Mouse (Mus musculus) CH12.LX (cell line): ENCODE measurements around the gene March9. TPM values are rescaled to one million over a fixed set of nuclear protein-coding genes. Genes with fewer than 3 reads are reported as not detected.

Experiments
- DNase-seq: peaks from one replicate; pipeline ENCODE4 v3.0.0-alpha.2; 2013; ENCODE audit errors: extremely low read depth
- H3K27ac ChIP-seq: 2 replicates; pipeline ENCODE4 v1.5.1; 2012; ENCODE audit warnings: low read depth, mild to moderate bottlenecking, control low read depth, moderate library complexity; ENCODE audit not compliant: insufficient read depth
- H3K27me3 ChIP-seq: replicated peaks from 2 replicates; pipeline ENCODE3; 2012; ENCODE audit warnings: inconsistent platforms
- H3K36me3 ChIP-seq, 2 experiments: replicated peaks in 1 of 2; 2 replicates each; pipeline versions ENCODE3 to v1.6.1; 2012; ENCODE audit warnings: inconsistent platforms in 1 of 2, low read length in 1 of 2, mild to moderate bottlenecking in 1 of 2, mixed read lengths in 1 of 2, moderate library complexity in 1 of 2; ENCODE audit not compliant: control insufficient read depth in 1 of 2, insufficient read depth in 1 of 2
- H3K4me1 ChIP-seq, 2 experiments: 2 replicates each; pipeline ENCODE4 v1.6.1; 2012; ENCODE audit warnings: inconsistent platforms in 1 of 2, moderate library complexity in 1 of 2; ENCODE audit not compliant: insufficient read depth in 2 of 2, control insufficient read depth in 1 of 2
- H3K4me2 ChIP-seq: 2 replicates; pipeline ENCODE4 v1.6.1; 2012; ENCODE audit warnings: low read depth, mild to moderate bottlenecking, control low read depth; ENCODE audit not compliant: poor library complexity, insufficient read depth, severe bottlenecking
- H3K4me3 ChIP-seq, 3 experiments: fragments of 150-350 bp in 1 of 3; sonication (generic) in 1 of 3; replicated peaks in 1 of 3; 2 replicates each; pipeline versions ENCODE3 to v1.5.1; 2011 to 2012; ENCODE audit warnings: low read depth in 2 of 3, low read length in 2 of 3, mild to moderate bottlenecking in 2 of 3, moderate library complexity in 2 of 3, control low read depth in 1 of 3, improper control_type of control experiment in 1 of 3, inconsistent platforms in 1 of 3, mixed read lengths in 1 of 3; ENCODE audit not compliant: poor library complexity in 1 of 3
- H3K79me2 ChIP-seq: replicated peaks from 2 replicates; pipeline ENCODE4 v1.6.1; 2012; ENCODE audit warnings: mild to moderate bottlenecking, moderate library complexity; ENCODE audit not compliant: control insufficient read depth, poor library complexity, insufficient read depth, severe bottlenecking; ENCODE audit errors: extremely low read depth
- H3K9ac ChIP-seq: 2 replicates; pipeline ENCODE4 v1.6.1; 2012; ENCODE audit warnings: low read depth, mild to moderate bottlenecking, control low read depth, moderate library complexity; ENCODE audit not compliant: insufficient read depth
- H3K9me3 ChIP-seq: replicated peaks from 2 replicates; pipeline ENCODE3; 2012; ENCODE audit warnings: low read length, inconsistent platforms, mixed read lengths
- CHD1 ChIP-seq: IDR thresholded peaks from 2 replicates; pipeline ENCODE4 v1.6.1; 2012; ENCODE audit warnings: low read depth, low read length, improper control_type of control experiment, inconsistent platforms
- CHD2 ChIP-seq: IDR thresholded peaks from 2 replicates; pipeline ENCODE4 v1.6.1; 2011; ENCODE audit warnings: low read length, improper control_type of control experiment
- CTCF ChIP-seq, 2 experiments: IDR thresholded peaks in 1 of 2; conservative IDR thresholded peaks in 1 of 2; 2 replicates each; pipeline ENCODE4 v1.5.1; 2011 to 2012; ENCODE audit warnings: low read depth in 2 of 2, low read length in 2 of 2, improper control_type of control experiment in 1 of 2, inconsistent platforms in 1 of 2, mild to moderate bottlenecking in 1 of 2, moderate library complexity in 1 of 2
- ELF1 ChIP-seq: IDR thresholded peaks from 2 replicates; pipeline ENCODE4 v1.6.1; 2014; ENCODE audit warnings: low read depth, mild to moderate bottlenecking, inconsistent platforms, low read length, improper control_type of control experiment
- EP300 ChIP-seq: IDR thresholded peaks from 2 replicates; pipeline ENCODE4 v1.6.1; 2011; ENCODE audit warnings: low read length, improper control_type of control experiment
- GABPA ChIP-seq: IDR thresholded peaks from 2 replicates; pipeline ENCODE4 v1.6.1; 2012; ENCODE audit warnings: low read depth, low read length, improper control_type of control experiment, inconsistent platforms; ENCODE audit not compliant: insufficient replicate concordance
- HCFC1 ChIP-seq: IDR thresholded peaks from 2 replicates; pipeline ENCODE4 v1.6.1; 2012; ENCODE audit warnings: low read depth, mild to moderate bottlenecking, inconsistent platforms, low read length, improper control_type of control experiment
- IRF4 ChIP-seq: IDR thresholded peaks from 2 replicates; pipeline ENCODE4 v1.6.1; 2014; ENCODE audit warnings: low read depth, mild to moderate bottlenecking, inconsistent platforms, low read length, improper control_type of control experiment
- JUN ChIP-seq: IDR thresholded peaks from 2 replicates; pipeline ENCODE4 v1.6.1; 2011; ENCODE audit warnings: low read depth, mild to moderate bottlenecking, low read length, improper control_type of control experiment, moderate library complexity; ENCODE audit not compliant: insufficient read depth
- KAT2A ChIP-seq: IDR thresholded peaks from 2 replicates; pipeline ENCODE4 v1.6.1; 2012; ENCODE audit warnings: low read length, improper control_type of control experiment, inconsistent platforms; ENCODE audit not compliant: insufficient replicate concordance
- MAZ ChIP-seq: IDR thresholded peaks from 2 replicates; pipeline ENCODE4 v1.6.1; 2012; ENCODE audit warnings: low read depth, mild to moderate bottlenecking, inconsistent platforms, low read length, improper control_type of control experiment, moderate library complexity
- MEF2A ChIP-seq: IDR thresholded peaks from 2 replicates; pipeline ENCODE4 v1.6.1; 2014; ENCODE audit warnings: low read depth, mild to moderate bottlenecking, inconsistent platforms, low read length, improper control_type of control experiment, borderline replicate concordance
- MXI1 ChIP-seq: IDR thresholded peaks from 2 replicates; pipeline ENCODE4 v1.6.1; 2011; ENCODE audit warnings: mild to moderate bottlenecking, low read depth, low read length, improper control_type of control experiment
- MYC ChIP-seq: IDR thresholded peaks from 2 replicates; pipeline ENCODE4 v1.6.1; 2011; ENCODE audit warnings: low read depth, mild to moderate bottlenecking, improper control_type of control experiment, low read length
- NELFE ChIP-seq: IDR thresholded peaks from 2 replicates; pipeline ENCODE4 v1.6.1; 2011; ENCODE audit warnings: low read depth, low read length, improper control_type of control experiment
- PAX5 ChIP-seq: IDR thresholded peaks from 2 replicates; pipeline ENCODE4 v1.6.1; 2012; ENCODE audit warnings: low read length, inconsistent platforms, mixed read lengths
- POLR2A ChIP-seq: IDR thresholded peaks from 2 replicates; pipeline ENCODE4 v1.6.1; 2011; ENCODE audit warnings: low read depth, mild to moderate bottlenecking, improper control_type of control experiment, low read length
- POLR2AphosphoS2 ChIP-seq: IDR thresholded peaks from 2 replicates; pipeline ENCODE4 v1.6.1; 2011; ENCODE audit warnings: low read depth, low read length, improper control_type of control experiment
- RCOR1 ChIP-seq: conservative IDR thresholded peaks from 2 replicates; pipeline ENCODE4 v1.6.1; 2012; ENCODE audit warnings: low read depth, mild to moderate bottlenecking, inconsistent platforms, low read length, improper control_type of control experiment
- SMC3 ChIP-seq: IDR thresholded peaks from 2 replicates; pipeline ENCODE4 v1.6.1; 2011; ENCODE audit warnings: low read depth, low read length, improper control_type of control experiment
- TCF12 ChIP-seq: IDR thresholded peaks from 2 replicates; pipeline ENCODE4 v1.6.1; 2014; ENCODE audit warnings: low read depth, mild to moderate bottlenecking, inconsistent platforms, low read length, improper control_type of control experiment
- UBTF ChIP-seq: IDR thresholded peaks from 2 replicates; pipeline ENCODE4 v1.6.1; 2012; ENCODE audit warnings: low read depth, mild to moderate bottlenecking, inconsistent platforms, low read length, improper control_type of control experiment, moderate library complexity
- USF1 ChIP-seq: IDR thresholded peaks from 2 replicates; pipeline ENCODE4 v1.6.1; 2014; ENCODE audit warnings: low read depth, mild to moderate bottlenecking, inconsistent platforms, low read length, improper control_type of control experiment
- ZC3H11A ChIP-seq: IDR thresholded peaks from 2 replicates; pipeline ENCODE4 v1.6.1; 2012; ENCODE audit warnings: low read depth, mild to moderate bottlenecking, inconsistent platforms, low read length, improper control_type of control experiment
- ZKSCAN1 ChIP-seq: IDR thresholded peaks from 2 replicates; pipeline ENCODE4 v1.6.1; 2012; ENCODE audit warnings: low read depth, inconsistent platforms, low read length, improper control_type of control experiment, borderline replicate concordance
- ZMIZ1 ChIP-seq: IDR thresholded peaks from 2 replicates; pipeline ENCODE4 v1.6.1; 2012; ENCODE audit warnings: low read depth, mild to moderate bottlenecking, inconsistent platforms, low read length, improper control_type of control experiment
- dilution Hi-C: fragments of 300-500 bp; cut with MboI; formaldehyde crosslinking; loops from 2 replicates; pipeline ENCODE4 v1.14.3; 2020; ENCODE audit warnings: low sequenced_read_pairs; ENCODE audit not compliant: extremely low pct_unique_long_range_greater_than_20kb, extremely low pct_ligation_motif_present
- in situ Hi-C: fragments of 300-500 bp; cut with MboI; formaldehyde crosslinking; loops from 3 replicates; pipeline ENCODE4 v1.14.3; 2019; ENCODE audit warnings: low sequenced_read_pairs, low pct_ligation_motif_present, low pct_unique_long_range_greater_than_20kb, mixed read lengths
- polyA plus RNA-seq: library from polyadenylated mRNA; unstranded; fragments of >175 nt; gene quantifications from 2 replicates; pipeline ENCODE4 v1.2.1, GENCODE M21; 2012; ENCODE audit warnings: low read depth; ENCODE audit not compliant: insufficient read length
- total RNA-seq, 2 experiments: library from RNA; depleted of rRNA; stranded (reverse); fragments of 300-350 nt in 1 of 2; fragments of >200 nt in 1 of 2; gene quantifications; 2 replicates each; pipeline ENCODE4 v1.2.3; 2012 to 2014

March9 gene
- total and polyA plus RNA-seq, 3 experiments = 0.68 to 3.4 (median 1.0) TPM

GRCm38 (mm10) chr10:127069281-127070189 is 9.6 kb upstream of the March9 start:
- no peak for TF ChIP-seq CHD1
- no peak for TF ChIP-seq PAX5
- no peak for TF ChIP-seq EP300
- no peak for TF ChIP-seq ZKSCAN1
- TF ChIP-seq KAT2A = 0 out of 2 replicates have a peak, but pooled peaks have one; percentile 19
- TF ChIP-seq TCF12 = peak; percentile 34; the same call in 1 of the 2 replicates
- TF ChIP-seq POLR2A = peak; percentile 34; the same call in 1 of the 2 replicates
- no peak for TF ChIP-seq MEF2A
- TF ChIP-seq ELF1 = peak; percentile 12; the same call in 1 of the 2 replicates
- 0 out of 2 replicates have a peak, but pooled peaks have one; percentile 16 for TF ChIP-seq POLR2AphosphoS2
- TF ChIP-seq CTCF (conservative IDR thresholded peaks at IDR 0.05 in 1 of 2, IDR thresholded peaks at IDR 0.05 in 1 of 2; ENCODE audit: low read depth in 2 of 2, low read length in 2 of 2) = no peak
- Histone ChIP-seq H3K4me3 (peak overlapping the region; percentile 66 to 87 (median 74)), H3K9ac (peak overlapping the region; percentile 97), H3K4me1 (peaks cover 10 to 43% of the 10 kb centered on the region in 2 experiments), H3K4me2 (peak overlapping the region; percentile 64), H3K27ac (peak overlapping the region; percentile 63), H3K36me3 (peaks cover 37 to 42% of the 10 kb centered on the region in 2 experiments), H3K9me3 (no peaks in the 10 kb centered on the region), H3K79me2 (peaks cover 16% of the 10 kb centered on the region), H3K27me3 (no peaks in the 10 kb centered on the region)
- dilution Hi-C loops (no loop called here), in situ Hi-C loops (no loop called here)
- DNase-seq = peak; percentile 27

GRCm38 (mm10) chr10:127068360-127069038 is 8.5 kb upstream of the March9 start:
- Histone ChIP-seq H3K4me2 (peak overlapping the region; percentile 64; the same call in 1 of the 2 replicates), H3K36me3 (peaks cover 37 to 45% of the 10 kb centered on the region in 2 experiments), H3K9ac (no peak overlapping the region), H3K4me3 (no peak overlapping the region), H3K9me3 (no peaks in the 10 kb centered on the region), H3K27me3 (no peaks in the 10 kb centered on the region), H3K79me2 (peaks cover 26% of the 10 kb centered on the region), H3K27ac (peak overlapping the region; percentile 63), H3K4me1 (peaks cover 10 to 43% of the 10 kb centered on the region in 2 experiments)
- TF ChIP-seq CHD2 = peak; percentile 35
- TF ChIP-seq NELFE = no peak
- no peak for TF ChIP-seq HCFC1
- no peak for TF ChIP-seq GABPA
- TF ChIP-seq PAX5 = no peak
- TF ChIP-seq EP300 = peak; percentile 17; the same call in 1 of the 2 replicates
- TF ChIP-seq USF1 = no peak
- TF ChIP-seq MAZ = 0 out of 2 replicates have a peak, but pooled peaks have one; percentile 45
- no peak for TF ChIP-seq CHD1
- peak; percentile 87 for TF ChIP-seq POLR2AphosphoS2
- no peak for TF ChIP-seq MXI1
- 0 out of 2 replicates have a peak, but pooled peaks have one; percentile 19 for TF ChIP-seq KAT2A
- TF ChIP-seq SMC3 = no peak
- TF ChIP-seq IRF4 = no peak
- no peak for TF ChIP-seq RCOR1
- TF ChIP-seq ZMIZ1 = peak; percentile 41
- no peak for TF ChIP-seq ZKSCAN1
- no peak for TF ChIP-seq JUN
- TF ChIP-seq UBTF = no peak
- TF ChIP-seq ZC3H11A = no peak
- no peak for TF ChIP-seq MEF2A
- no peak for TF ChIP-seq MYC
- TF ChIP-seq CTCF (conservative IDR thresholded peaks at IDR 0.05 in 1 of 2, IDR thresholded peaks at IDR 0.05 in 1 of 2; ENCODE audit: low read depth in 2 of 2, low read length in 2 of 2) = no peak
- DNase-seq = no peak
- in situ Hi-C loops = no loop called here
- dilution Hi-C loops = no loop called here
